ENCODE assay signal across 28 mouse cellular contexts in the genomic region with DNA sequence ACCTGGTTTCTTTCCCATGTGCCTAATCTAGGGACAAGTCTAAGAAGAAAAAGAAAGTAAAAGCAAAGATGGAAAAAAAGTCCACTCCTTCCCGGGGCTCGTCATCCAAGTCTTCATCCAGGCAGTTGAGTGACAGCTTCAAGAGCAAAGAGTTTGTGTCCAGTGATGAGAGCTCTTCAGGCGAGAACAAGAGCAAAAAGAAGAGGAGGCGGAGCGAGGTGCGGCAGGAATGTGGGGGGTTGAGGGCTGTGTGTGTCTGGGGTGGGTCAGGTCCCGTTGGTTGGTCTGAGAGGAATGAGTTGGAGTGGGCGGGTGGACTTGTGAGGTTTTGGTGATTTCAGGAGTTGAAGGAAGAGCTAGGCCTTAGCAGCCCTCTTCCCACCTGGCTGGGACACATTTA. TPM values are rescaled to one million over a fixed set of nuclear protein-coding genes. Genes with fewer than 3 reads are reported as not detected.
DNase-seq lines count a peak whose midpoint lies in the region; ATAC-seq and TF ChIP-seq lines count a peak whose summit lies in the region.
"Had no signal": no experiment of that assay in that cellular context is flagged by ENCODE, and none has a peak within 500 bp of the region (broad histone marks: within the 10 kb centered on the region; RNA-seq: fewer than 3 reads in every experiment).

No protein-coding gene starts in this region.

- H3K27me3 ChIP-seq in hindbrain, embryonic 13.5 days: no peaks in the 10 kb centered on the region
- H3K27me3 ChIP-seq in hindbrain, embryonic 11.5 days (ENCODE audit: control insufficient read depth, insufficient read depth, low read length): no peaks in the 10 kb centered on the region
- no peaks in the 10 kb centered on the region for H3K27me3 ChIP-seq in E14TG2a.4 (ENCODE audit: insufficient read depth, low read length)
- no peaks in the 10 kb centered on the region for H3K27me3 ChIP-seq in embryonic facial prominence, embryonic 13.5 days

- H3K9me3 ChIP-seq in hindbrain, embryonic 13.5 days: no peaks in the 10 kb centered on the region
- H3K9me3 ChIP-seq in hindbrain, embryonic 11.5 days (ENCODE audit: control insufficient read depth, low read length): no peaks in the 10 kb centered on the region
- H3K9me3 ChIP-seq in E14TG2a.4 (ENCODE audit: low read length): no peaks in the 10 kb centered on the region
- no peaks in the 10 kb centered on the region for H3K9me3 ChIP-seq in embryonic facial prominence, embryonic 13.5 days
- H3K9me3 ChIP-seq: G1E had no signal

- peaks cover 59% of the 10 kb centered on the region for H3K36me3 ChIP-seq in hindbrain, embryonic 13.5 days
- H3K36me3 ChIP-seq in hindbrain, embryonic 11.5 days (ENCODE audit: control insufficient read depth, insufficient read depth, low read length): peaks cover 26% of the 10 kb centered on the region
- H3K36me3 ChIP-seq in E14TG2a.4 (ENCODE audit: insufficient read depth, low read length): peaks cover 62% of the 10 kb centered on the region
- H3K36me3 ChIP-seq in embryonic facial prominence, embryonic 13.5 days: peaks cover 58% of the 10 kb centered on the region

- no peak for TF ChIP-seq CTCF in E14TG2a.4 (conservative IDR thresholded peaks at IDR 0.05; ENCODE audit: low read length)

- H3K4me3 ChIP-seq in hindbrain, embryonic 13.5 days: no peak overlapping the region
- H3K4me3 ChIP-seq in hindbrain, embryonic 11.5 days (ENCODE audit: low read depth, low read length): no peak overlapping the region
- peak overlapping the region; percentile 82; the same call in 1 of the 2 replicates for H3K4me3 ChIP-seq in E14TG2a.4 (replicated peaks; ENCODE audit: low read length)
- no peak overlapping the region for H3K4me3 ChIP-seq in embryonic facial prominence, embryonic 13.5 days

- H3K9ac ChIP-seq in hindbrain, embryonic 13.5 days: peak overlapping the region; percentile 84; the same call in 1 of the 2 replicates
- H3K9ac ChIP-seq in hindbrain, embryonic 11.5 days (ENCODE audit: low read depth, low read length): no peak overlapping the region
- peak overlapping the region; percentile 84; the same call in 1 of the 2 replicates for H3K9ac ChIP-seq in embryonic facial prominence, embryonic 13.5 days

- no peak overlapping the region for H3K27ac ChIP-seq in hindbrain, embryonic 13.5 days
- H3K27ac ChIP-seq in hindbrain, embryonic 11.5 days (ENCODE audit: low read depth, low read length): no peak overlapping the region
- H3K27ac ChIP-seq in embryonic facial prominence, embryonic 13.5 days: 0 out of 2 replicates have a peak overlapping the region, but pooled peaks have one; percentile 98
- H3K27ac ChIP-seq: hindbrain, postnatal 0 days had no signal

- peaks cover 42% of the 10 kb centered on the region for H3K4me1 ChIP-seq in hindbrain, embryonic 13.5 days (replicated peaks)
- H3K4me1 ChIP-seq in hindbrain, embryonic 11.5 days (replicated peaks; ENCODE audit: control insufficient read depth, insufficient read depth, low read length): peaks cover 6% of the 10 kb centered on the region; the same call in 1 of the 2 replicates
- H3K4me1 ChIP-seq in E14TG2a.4 (replicated peaks; ENCODE audit: low read depth, low read length): peaks cover 90% of the 10 kb centered on the region
- H3K4me1 ChIP-seq in embryonic facial prominence, embryonic 13.5 days: peaks cover 39% of the 10 kb centered on the region

- WGBS in hindbrain, embryonic 13.5 days: 77% methylated on average over 8 of the region's 8 CpGs
- WGBS in hindbrain, embryonic 11.5 days: 81% methylated on average over 8 of the region's 8 CpGs
- 80% methylated on average over 8 of the region's 8 CpGs for WGBS in embryonic facial prominence, embryonic 13.5 days

- no peak for ATAC-seq in hindbrain, embryonic 13.5 days (ENCODE audit: low FRiP score)
- ATAC-seq in hindbrain, embryonic 11.5 days (ENCODE audit: low FRiP score): no peak
- no peak for ATAC-seq in embryonic facial prominence, embryonic 13.5 days (ENCODE audit: insufficient number of reproducible peaks, insufficient read depth, low FRiP score, low TSS enrichment, low read depth)
- ATAC-seq: hindbrain, postnatal 0 days had no signal

- H3K4me2 ChIP-seq in hindbrain, embryonic 13.5 days: no peak overlapping the region
- no peak overlapping the region for H3K4me2 ChIP-seq in hindbrain, embryonic 11.5 days (replicated peaks; ENCODE audit: low read depth, low read length)
- H3K4me2 ChIP-seq in embryonic facial prominence, embryonic 13.5 days: no peak overlapping the region

- DNase-seq in hindbrain, embryonic 11.5 days (ENCODE audit: low spot score): no peak
- DNase-seq in lung, postnatal 10 days: peak; percentile 43
- DNase-seq in left cerebral cortex, postnatal 36 days (ENCODE audit: low spot score in 2 of 2): no peak
- no peak for DNase-seq in adrenal gland, postnatal 36 days
- no peak for DNase-seq in layer of hippocampus, adult 18-20 months (ENCODE audit: low spot score in 2 of 2)
- DNase-seq: adrenal gland, adult 2 months; B cell, adult 2 months; cerebellum, adult 11-12 months; gastrocnemius, postnatal 25 days; heart, postnatal 10 days; kidney, adult 18-20 months; kidney, postnatal 36 days; midbrain, embryonic 14.5 days; right cerebral cortex, adult 18-20 months; thymus, postnatal 14 days had no signal

- intact Hi-C loops in left cerebral cortex, postnatal 36 days (cut with DNase I): loop anchor here (5.0 to 10.0 kb wide), 3 partner anchors 159 to 311 kb away; a partner anchor contains a TSS

RNA-seq across cellular contexts. Expression of a gene that starts 1.6 kb away (rescaled TPM):
- polyA plus RNA-seq in hindbrain, embryonic 13.5 days (2015; fragmentation: Nextera tagmentation; extraction: Ambion mirVana): 27.2 and 30.2 TPM in 2 replicates
- polyA plus RNA-seq in hindbrain, embryonic 11.5 days (2014; fragmentation: Nextera tagmentation; extraction: Ambion mirVana): 10.4 and 11.8 TPM in 2 replicates
- polyA plus RNA-seq in embryonic facial prominence, embryonic 13.5 days (2015; fragmentation: Nextera tagmentation; extraction: Ambion mirVana): 35.5 and 42.2 TPM in 2 replicates
- total RNA-seq in left cerebral cortex, postnatal 36 days (2021): 100 to 1,000 TPM; 109 to 131 TPM
- total RNA-seq in adrenal gland, postnatal 36 days (2021): 100 to 1,000 TPM in 1 of 2 experiments, 10 to 100 TPM in 1; 94.2 to 103 TPM
- 100 to 1,000 TPM; 175 to 194 TPM for total RNA-seq in layer of hippocampus, adult 18-20 months (2021)

RNA-seq across cellular contexts. Expression of a gene that starts 9.0 kb away (rescaled TPM):
- 19.3 and 20.3 TPM in 2 replicates for polyA plus RNA-seq in hindbrain, embryonic 13.5 days (2015; fragmentation: Nextera tagmentation; extraction: Ambion mirVana)
- 7.1 and 11.0 TPM in 2 replicates for polyA plus RNA-seq in hindbrain, embryonic 11.5 days (2014; fragmentation: Nextera tagmentation; extraction: Ambion mirVana)
- polyA plus RNA-seq in embryonic facial prominence, embryonic 13.5 days (2015; fragmentation: Nextera tagmentation; extraction: Ambion mirVana): 1.1 and 1.6 TPM in 2 replicates
- 1 to 10 TPM; 1.6 to 2.3 TPM for total RNA-seq in left cerebral cortex, postnatal 36 days (2021)
- total RNA-seq in adrenal gland, postnatal 36 days (2021): 1 to 10 TPM; 1.6 to 2.0 TPM
- 1 to 10 TPM; 1.6 to 2.1 TPM for total RNA-seq in layer of hippocampus, adult 18-20 months (2021)
- total RNA-seq: common myeloid progenitor, adult 5-6 weeks had no signal
- polyA plus RNA-seq: G1E had no signal

RNA-seq across cellular contexts. Expression of a gene that starts 9.2 kb away (rescaled TPM):
- polyA plus RNA-seq in hindbrain, embryonic 13.5 days (2015; fragmentation: Nextera tagmentation; extraction: Ambion mirVana): 190 and 199 TPM in 2 replicates
- 306 and 340 TPM in 2 replicates for polyA plus RNA-seq in hindbrain, embryonic 11.5 days (2014; fragmentation: Nextera tagmentation; extraction: Ambion mirVana)
- polyA plus RNA-seq in embryonic facial prominence, embryonic 13.5 days (2015; fragmentation: Nextera tagmentation; extraction: Ambion mirVana): 291 and 303 TPM in 2 replicates
- 100 to 1,000 TPM in 1 of 2 experiments, 10 to 100 TPM in 1; 94.2 to 109 TPM for total RNA-seq in left cerebral cortex, postnatal 36 days (2021)
- total RNA-seq in adrenal gland, postnatal 36 days (2021): 100 to 1,000 TPM; 126 to 128 TPM
- total RNA-seq in layer of hippocampus, adult 18-20 months (2021): 100 to 1,000 TPM; 114 to 115 TPM

RNA-seq across cellular contexts. Expression of a gene that starts 58.2 kb away (rescaled TPM):
- not detected in 2 replicates for polyA plus RNA-seq in hindbrain, embryonic 13.5 days (2015; fragmentation: Nextera tagmentation; extraction: Ambion mirVana)
- polyA plus RNA-seq in hindbrain, embryonic 11.5 days (2014; fragmentation: Nextera tagmentation; extraction: Ambion mirVana): not detected in 2 replicates
- 0.66 TPM in 1 of 2 replicates, not detected in the other for polyA plus RNA-seq in embryonic facial prominence, embryonic 13.5 days (2015; fragmentation: Nextera tagmentation; extraction: Ambion mirVana)
- total RNA-seq in left cerebral cortex, postnatal 36 days (2021): not detected
- not detected for total RNA-seq in adrenal gland, postnatal 36 days (2021)
- total RNA-seq in layer of hippocampus, adult 18-20 months (2021): not detected
- total RNA-seq: adrenal gland, adult 2 months; gastrocnemius, postnatal 25 days; heart, adult 8-10 months; heart, postnatal 10 days; hindbrain, postnatal 0 days; layer of hippocampus, postnatal 10 days; left cerebral cortex, postnatal 10 days; liver, adult 2 months had no signal
- polyA plus RNA-seq: adrenal gland, adult 2 months; embryonic facial prominence, embryonic 14.5 days; forebrain, embryonic 11.5 days; frontal cortex, adult 2 months; hindbrain, postnatal 0 days; liver, adult 2 months; midbrain, embryonic 14.5 days had no signal
